Mouse (Mus musculus) A20 (cell line): ENCODE results near the gene Ace.
"Not testable (repeated sequence)": the region's sequence is repeated elsewhere in the genome, so short reads cannot be mapped to it uniquely, and the experiment has no call there.

Experiments
- DNase-seq: peaks from one replicate; pipeline ENCODE4 v3.0.0-alpha.2; 2011; ENCODE audit warnings: low read depth, low spot score

The Ace gene

GRCm38 (mm10) chr11:105989446-105989845 lies 21.7 kb downstream of the Ace start:
- DNase-seq, result no peak

GRCm38 (mm10) chr11:105990231-105990630 lies 22.5 kb downstream of the Ace start:
- no peak for DNase-seq

- DNase-seq, result no peak
These were observed 26.6 kb downstream of the Ace start, which contains the start of gene Ace3 for GRCm38 (mm10) chr11:105994375-105994774. Gene Ace3 (plus strand): TSS chr11:105994675.

GRCm38 (mm10) chr11:106000062-106000461 lies 32.3 kb downstream of the Ace start:
- DNase-seq, result no peak

GRCm38 (mm10) chr11:106001718-106002117 lies 34.0 kb downstream of the Ace start:
- peak; percentile 61 for DNase-seq

GRCm38 (mm10) chr11:106004576-106004975 lies 36.8 kb downstream of the Ace start:
- DNase-seq, result no peak

- DNase-seq, result no peak
These were observed 38.2 kb downstream of the Ace start for GRCm38 (mm10) chr11:106005970-106006369.

- DNase-seq, result peak; percentile 55
These were observed 40.1 kb downstream of the Ace start, which contains the start of gene Kcnh6 for GRCm38 (mm10) chr11:106007821-106008220. Gene Kcnh6 (plus strand): TSS chr11:106008124.

GRCm38 (mm10) chr11:106012711-106013110 lies 45.0 kb downstream of the Ace start:
- DNase-seq, result no peak

- no peak for DNase-seq
These were observed 45.9 kb downstream of the Ace start for GRCm38 (mm10) chr11:106013556-106014225.

GRCm38 (mm10) chr11:106016440-106016839 lies 48.7 kb downstream of the Ace start:
- DNase-seq, result no peak

GRCm38 (mm10) chr11:106020051-106020763 lies 52.5 kb downstream of the Ace start:
- peak; percentile 78 for DNase-seq

- no peak for DNase-seq
These were observed 58.0 kb downstream of the Ace start for GRCm38 (mm10) chr11:106025774-106026173.

GRCm38 (mm10) chr11:106026465-106027151 lies 58.9 kb downstream of the Ace start:
- DNase-seq, result peak; percentile 72

GRCm38 (mm10) chr11:106027607-106028006 lies 59.9 kb downstream of the Ace start:
- no peak for DNase-seq

- not testable (repeated sequence) for DNase-seq
These were observed 64.3 kb downstream of the Ace start for GRCm38 (mm10) chr11:106032074-106032473.

GRCm38 (mm10) chr11:106033491-106033919 lies 65.8 kb downstream of the Ace start:
- no peak for DNase-seq

GRCm38 (mm10) chr11:106034986-106035385 lies 67.2 kb downstream of the Ace start:
- DNase-seq, result no peak

- DNase-seq, result peak; percentile 98
These were observed 69.0 kb downstream of the Ace start, which contains the start of gene Dcaf7 for GRCm38 (mm10) chr11:106036548-106037417. Gene Dcaf7 (plus strand): TSS chr11:106036872.

GRCm38 (mm10) chr11:106037418-106037751 lies 69.6 kb downstream of the Ace start:
- DNase-seq, result peak; percentile 84
